Mouse (Mus musculus) liver, embryonic 13.5 days (tissue): ENCODE data around the gene Efcab6. TPM values are rescaled to one million over a fixed set of nuclear protein-coding genes. Genes with fewer than 3 reads are reported as not detected.

Experiments
- ATAC-seq: fragments of 200-750 bp; cut with Nextera tagmentation; 2 replicates; pipeline ENCODE4 v1.8.0; 2017; ENCODE audit warnings: low read depth, mild to moderate bottlenecking, moderate number of reproducible peaks, moderate library complexity
- DNase-seq: peaks from one replicate; pipeline ENCODE4 v3.0.0; 2022
- H3K27ac ChIP-seq: fragments of 300-500 bp; sonication (generic); 2 replicates; pipeline ENCODE4 v1.5.1; 2015; ENCODE audit warnings: moderate library complexity, mild to moderate bottlenecking, inconsistent platforms
- H3K27me3 ChIP-seq: fragments of 300-500 bp; sonication (generic); 2 replicates; pipeline ENCODE4 v1.6.1; 2015; ENCODE audit warnings: mild to moderate bottlenecking, inconsistent platforms
- H3K36me3 ChIP-seq: fragments of 300-500 bp; sonication (generic); 2 replicates; pipeline ENCODE4 v1.6.1; 2015; ENCODE audit warnings: mild to moderate bottlenecking, inconsistent platforms
- H3K4me1 ChIP-seq: fragments of 300-500 bp; sonication (generic); replicated peaks from 2 replicates; pipeline ENCODE4 v1.6.1; 2015; ENCODE audit warnings: inconsistent platforms
- H3K4me2 ChIP-seq: fragments of 300-500 bp; sonication (generic); 2 replicates; pipeline ENCODE4 v1.6.1; 2015; ENCODE audit warnings: inconsistent platforms, mild to moderate bottlenecking, moderate library complexity
- H3K4me3 ChIP-seq: fragments of 300-500 bp; sonication (generic); replicated peaks from 2 replicates; pipeline ENCODE4 v1.5.1; 2015; ENCODE audit warnings: mild to moderate bottlenecking, inconsistent platforms
- H3K9ac ChIP-seq: fragments of 300-500 bp; sonication (generic); 2 replicates; pipeline ENCODE4 v1.6.1; 2015; ENCODE audit warnings: mild to moderate bottlenecking, inconsistent platforms
- H3K9me3 ChIP-seq: fragments of 300-500 bp; sonication (generic); replicated peaks from 2 replicates; pipeline ENCODE4 v1.6.1; 2016; ENCODE audit warnings: inconsistent platforms
- WGBS: fragments of 180-500 bp; shearing (Covaris S2); methylation state at CpG from one replicate; pipeline ENCODE4 v1.1.7; 2015; ENCODE audit not compliant: insufficient replicate concordance; 5-methylcytosine and 5-hydroxymethylcytosine counted together
- polyA plus RNA-seq: library from polyadenylated mRNA; unstranded; fragments of >200 nt; fragmentation: Nextera tagmentation; extraction: Ambion mirVana; gene quantifications from 2 replicates; pipeline ENCODE4 v1.2.1, GENCODE M21; 2015

The Efcab6 gene
- polyA plus RNA-seq, 1 experiment from 2014 or later = not detected

DNA sequence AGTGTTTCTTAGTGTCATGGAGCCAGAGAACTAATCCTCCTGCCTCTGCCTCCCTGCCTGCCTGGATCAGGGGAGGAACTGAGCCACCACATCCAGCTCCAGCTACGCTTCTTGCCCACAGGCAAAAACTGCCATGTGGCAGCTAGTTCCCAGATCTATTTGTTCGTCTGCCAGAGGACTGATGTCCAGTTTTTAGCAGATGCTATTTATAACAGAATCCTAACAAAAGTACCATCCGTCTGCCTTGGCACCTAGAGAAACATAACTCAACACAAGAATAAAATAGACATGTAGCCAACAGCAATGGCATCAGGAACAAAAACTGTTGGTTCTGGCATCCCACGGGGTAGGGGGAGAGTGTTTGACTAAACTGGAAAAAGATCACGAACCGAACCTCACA, 6.3 kb downstream of the Efcab6 start:
- Histone ChIP-seq H3K36me3 (no peaks in the 10 kb centered on the region), H3K4me1 (no peaks in the 10 kb centered on the region), H3K9me3 (no peaks in the 10 kb centered on the region), H3K27ac (no peak overlapping the region), H3K9ac (no peak overlapping the region), H3K4me3 (no peak overlapping the region), H3K4me2 (no peak overlapping the region), H3K27me3 (no peaks in the 10 kb centered on the region)
- 59% methylated on average over 6 of the region's 6 CpGs for WGBS
- ATAC-seq = no peak
- DNase-seq = no peak

DNA sequence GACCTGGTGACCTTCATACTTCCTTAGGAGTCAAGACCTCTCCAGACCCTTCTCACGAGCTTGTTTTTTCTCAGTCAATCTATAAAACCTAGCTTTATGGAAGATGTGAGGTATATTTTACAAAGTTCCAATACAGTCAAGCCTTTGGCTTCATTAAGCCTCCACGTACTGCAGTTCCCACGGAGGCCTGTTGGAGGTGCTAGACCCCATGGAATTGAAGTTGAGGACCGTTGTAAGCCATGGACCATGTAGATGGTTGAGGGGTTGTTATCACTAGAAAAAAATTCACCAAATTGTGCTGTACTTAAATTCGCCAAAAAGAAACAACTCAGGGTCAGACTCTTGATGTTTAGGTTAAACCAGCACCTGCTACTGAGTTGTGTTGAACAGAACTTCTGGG, 9.1 kb downstream of the Efcab6 start:
- Histone ChIP-seq H3K36me3 (no peaks in the 10 kb centered on the region), H3K27ac (no peak overlapping the region), H3K9me3 (no peaks in the 10 kb centered on the region), H3K27me3 (no peaks in the 10 kb centered on the region), H3K4me3 (no peak overlapping the region), H3K4me2 (no peak overlapping the region), H3K4me1 (no peaks in the 10 kb centered on the region), H3K9ac (no peak overlapping the region)
- WGBS = 51% methylated on average over 5 of the region's 5 CpGs
- DNase-seq = no peak
- ATAC-seq = no peak

DNA sequence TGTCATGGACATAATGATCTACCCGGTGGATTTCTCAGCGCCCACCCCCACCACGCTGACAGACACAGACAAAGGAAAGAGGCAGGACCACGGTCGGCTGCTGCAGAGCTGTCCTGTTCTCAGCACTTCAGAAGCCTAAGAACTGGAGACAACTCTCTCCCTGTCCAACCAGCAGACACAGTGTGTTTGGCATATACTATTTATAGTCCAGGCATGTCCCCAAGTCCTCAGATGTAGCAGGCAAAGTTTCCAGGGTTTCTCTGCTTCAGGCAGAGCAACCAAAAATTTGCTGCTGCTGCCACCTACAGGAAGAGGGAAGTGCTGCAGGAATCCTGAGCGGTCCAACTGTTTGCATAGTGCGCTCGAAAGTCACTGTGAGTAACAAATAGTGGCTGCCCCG, 11.3 kb downstream of the Efcab6 start:
- no peak overlapping the region for H3K9ac ChIP-seq
- 40% methylated on average over 9 of the region's 9 CpGs for WGBS
- H3K36me3 ChIP-seq = no peaks in the 10 kb centered on the region
- H3K27ac ChIP-seq = no peak overlapping the region
- no peaks in the 10 kb centered on the region for H3K27me3 ChIP-seq
- H3K4me2 ChIP-seq = no peak overlapping the region
- no peaks in the 10 kb centered on the region for H3K9me3 ChIP-seq
- H3K4me3 ChIP-seq = no peak overlapping the region
- ATAC-seq (no peak), DNase-seq (peak; percentile 9)
- H3K4me1 ChIP-seq = no peaks in the 10 kb centered on the region

- no peak for DNase-seq
- Histone ChIP-seq H3K27ac (no peak overlapping the region), H3K4me3 (no peak overlapping the region), H3K27me3 (no peaks in the 10 kb centered on the region), H3K36me3 (no peaks in the 10 kb centered on the region), H3K4me2 (no peak overlapping the region), H3K9me3 (no peaks in the 10 kb centered on the region), H3K9ac (no peak overlapping the region), H3K4me1 (no peaks in the 10 kb centered on the region)
- WGBS = 73% methylated on average over 4 of the region's 4 CpGs
- no peak for ATAC-seq
Measured at GRCm38 (mm10) chr15:84053240-84053639, 11.9 kb downstream of the Efcab6 start.

DNA sequence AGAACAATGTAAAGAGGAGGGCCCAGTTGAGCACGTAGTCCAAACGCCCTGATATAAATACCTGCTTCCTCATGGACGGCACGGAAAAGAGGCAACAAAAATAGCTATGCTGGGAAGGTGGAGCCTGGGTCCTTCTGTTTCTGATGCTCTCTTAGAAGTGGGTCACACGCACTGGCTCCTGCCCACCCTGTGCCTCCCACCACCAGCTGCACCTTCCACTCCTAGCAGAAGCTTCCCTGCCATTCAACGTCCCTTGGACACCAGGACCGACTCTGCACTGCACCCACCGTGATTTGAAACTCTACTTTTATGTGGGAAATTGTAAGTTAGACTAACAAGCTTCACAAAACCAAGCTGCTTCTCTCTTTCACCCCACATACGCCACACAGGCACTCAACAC, 12.8 kb downstream of the Efcab6 start:
- Histone ChIP-seq H3K27me3 (no peaks in the 10 kb centered on the region), H3K36me3 (no peaks in the 10 kb centered on the region), H3K9me3 (no peaks in the 10 kb centered on the region), H3K4me1 (no peaks in the 10 kb centered on the region), H3K4me3 (no peak overlapping the region), H3K27ac (no peak overlapping the region), H3K9ac (no peak overlapping the region), H3K4me2 (no peak overlapping the region)
- no peak for DNase-seq
- WGBS = 68% methylated on average over 9 of the region's 9 CpGs
- ATAC-seq = no peak

GRCm38 (mm10) chr15:84049570-84049969, 15.6 kb downstream of the Efcab6 start:
- ATAC-seq (no peak), DNase-seq (no peak)
- no peak overlapping the region for H3K4me3 ChIP-seq
- H3K36me3 ChIP-seq = no peaks in the 10 kb centered on the region
- no peak overlapping the region for H3K27ac ChIP-seq
- H3K4me2 ChIP-seq = no peak overlapping the region
- H3K4me1 ChIP-seq = no peaks in the 10 kb centered on the region
- peaks cover 4% of the 10 kb centered on the region for H3K9me3 ChIP-seq
- no peak overlapping the region for H3K9ac ChIP-seq
- 64% methylated on average over 7 of the region's 7 CpGs for WGBS
- no peaks in the 10 kb centered on the region for H3K27me3 ChIP-seq

DNA sequence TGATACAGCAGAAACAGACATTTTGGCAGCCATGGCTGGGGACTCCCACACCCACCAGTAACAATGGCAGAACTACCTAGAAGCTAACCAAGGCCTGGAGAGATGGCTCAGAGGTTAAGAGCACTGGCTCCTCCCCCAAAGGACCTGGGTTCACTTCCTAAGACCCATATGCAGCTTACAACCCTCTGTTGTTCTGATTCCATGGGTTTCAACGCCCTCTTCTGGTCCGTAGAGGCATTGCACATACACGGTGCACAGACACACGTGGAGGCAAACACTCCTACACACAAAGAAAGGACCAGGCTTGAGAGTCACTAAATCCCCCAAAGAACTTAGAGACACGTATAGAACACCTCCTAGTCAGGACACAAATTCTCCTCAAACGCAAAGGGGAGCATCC, 19.6 kb downstream of the Efcab6 start:
- Histone ChIP-seq H3K4me1 (no peaks in the 10 kb centered on the region), H3K4me3 (no peak overlapping the region), H3K27ac (no peak overlapping the region), H3K36me3 (no peaks in the 10 kb centered on the region), H3K9me3 (peaks cover 6% of the 10 kb centered on the region), H3K27me3 (no peaks in the 10 kb centered on the region), H3K9ac (no peak overlapping the region), H3K4me2 (no peak overlapping the region)
- ATAC-seq (no peak), DNase-seq (no peak)
- 63% methylated on average over 6 of the region's 6 CpGs for WGBS

- 70% methylated on average over 5 of the region's 5 CpGs for WGBS
- ATAC-seq = no peak
Measured at GRCm38 (mm10) chr15:84037067-84037466, 28.1 kb downstream of the Efcab6 start.

DNA sequence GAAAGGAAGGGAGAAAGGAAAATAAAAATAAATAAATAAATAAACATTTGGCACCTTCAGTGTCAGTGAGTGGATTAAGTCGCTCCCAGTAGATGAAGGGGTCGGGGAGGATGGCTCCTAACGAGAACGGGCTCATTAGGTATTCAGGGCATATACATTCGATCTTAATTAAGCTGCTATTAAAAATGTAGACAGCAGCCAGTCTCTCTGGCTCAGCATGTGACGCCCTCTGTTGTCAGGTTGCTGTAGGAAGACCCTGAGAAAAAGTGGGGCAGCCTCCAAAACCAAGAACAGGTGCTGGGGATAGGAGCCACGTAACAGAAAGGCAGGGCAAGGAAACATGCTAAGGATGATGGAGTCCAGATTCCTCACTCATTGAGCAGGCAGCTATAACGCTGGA, 39.5 kb downstream of the Efcab6 start:
- no peaks in the 10 kb centered on the region for H3K4me1 ChIP-seq
- H3K27ac ChIP-seq = no peak overlapping the region
- H3K9me3 ChIP-seq = no peaks in the 10 kb centered on the region
- no peak overlapping the region for H3K4me3 ChIP-seq
- no peaks in the 10 kb centered on the region for H3K36me3 ChIP-seq
- no peak overlapping the region for H3K9ac ChIP-seq
- WGBS = 54% methylated on average over 8 of the region's 8 CpGs
- DNase-seq = no peak
- no peak for ATAC-seq
- no peaks in the 10 kb centered on the region for H3K27me3 ChIP-seq
- no peak overlapping the region for H3K4me2 ChIP-seq

More at GRCm38 (mm10) chr15:84037067-84037466, 28.1 kb downstream of the Efcab6 start:
- no peak for DNase-seq
- H3K4me3 ChIP-seq = no peak overlapping the region
- H3K4me1 ChIP-seq = no peaks in the 10 kb centered on the region
- H3K9ac ChIP-seq = no peak overlapping the region
- H3K27ac ChIP-seq = no peak overlapping the region
- H3K36me3 ChIP-seq = no peaks in the 10 kb centered on the region
- no peak overlapping the region for H3K4me2 ChIP-seq
- H3K9me3 ChIP-seq = no peaks in the 10 kb centered on the region
- H3K27me3 ChIP-seq = no peaks in the 10 kb centered on the region

DNA sequence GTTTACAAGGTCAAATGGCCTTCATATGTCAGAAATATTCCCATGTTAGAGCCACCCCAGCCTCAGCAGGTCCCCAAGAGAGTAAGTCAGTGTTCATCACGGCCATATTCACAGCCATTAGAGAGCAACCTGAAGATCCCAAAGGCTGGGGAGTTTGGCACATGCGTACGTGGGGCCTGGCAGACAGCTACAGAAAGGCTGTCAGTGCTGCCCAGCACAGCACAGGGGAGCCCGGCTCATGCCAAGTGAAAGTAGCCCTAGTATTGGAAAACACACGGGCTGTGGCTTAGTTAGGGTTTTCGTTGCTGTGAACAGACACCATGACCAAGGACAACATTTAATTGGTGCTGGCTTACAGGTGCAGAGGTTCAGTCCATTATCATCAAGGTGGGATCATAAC, 40.3 kb downstream of the Efcab6 start:
- DNase-seq = no peak
- no peak overlapping the region for H3K27ac ChIP-seq
- H3K36me3 ChIP-seq = no peaks in the 10 kb centered on the region
- no peak for ATAC-seq
- H3K9ac ChIP-seq = no peak overlapping the region
- H3K4me1 ChIP-seq = no peaks in the 10 kb centered on the region
- WGBS = 52% methylated on average over 6 of the region's 6 CpGs
- no peaks in the 10 kb centered on the region for H3K27me3 ChIP-seq
- no peak overlapping the region for H3K4me2 ChIP-seq
- no peaks in the 10 kb centered on the region for H3K9me3 ChIP-seq
- H3K4me3 ChIP-seq = no peak overlapping the region

DNA sequence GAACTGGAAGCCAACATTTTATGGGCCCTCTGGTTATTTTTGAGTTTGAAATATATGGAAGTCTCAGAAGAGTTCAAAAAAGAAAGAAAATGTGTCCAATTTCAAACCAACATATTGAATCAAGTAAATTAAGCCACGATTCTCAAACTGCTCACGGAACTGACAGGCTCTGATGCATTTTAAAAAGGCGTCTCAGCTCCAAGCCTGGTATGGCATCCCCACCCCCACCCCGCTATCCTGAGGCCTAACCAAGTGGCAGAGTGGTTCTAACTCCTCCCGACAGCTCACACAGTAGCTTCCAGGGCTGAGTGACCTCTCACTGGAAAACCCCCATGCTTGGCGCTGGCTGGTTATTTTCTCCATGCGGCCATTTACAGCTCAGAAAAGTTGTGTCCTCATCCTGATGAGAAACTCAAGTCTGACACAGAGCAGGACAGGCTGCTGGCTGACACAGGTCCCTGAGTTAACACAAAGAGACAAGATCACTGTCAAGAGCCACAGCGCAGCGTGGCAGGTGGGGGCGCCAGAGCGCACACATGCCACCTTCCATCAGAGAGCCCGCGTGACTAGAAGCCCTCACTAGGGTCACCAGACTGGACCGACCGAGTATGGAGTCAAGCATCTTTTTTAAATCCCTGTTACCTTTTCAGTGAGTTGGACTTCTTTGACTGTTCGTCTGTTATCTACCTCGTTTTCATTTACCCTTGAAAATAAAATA, 55.7 kb downstream of the Efcab6 start:
- H3K4me1 ChIP-seq = no peaks in the 10 kb centered on the region
- H3K4me3 ChIP-seq = no peak overlapping the region
- H3K27me3 ChIP-seq = no peaks in the 10 kb centered on the region
- ATAC-seq = no peak
- no peaks in the 10 kb centered on the region for H3K36me3 ChIP-seq
- no peak overlapping the region for H3K9ac ChIP-seq
- 48% methylated on average over 17 of the region's 17 CpGs for WGBS
- no peak overlapping the region for H3K27ac ChIP-seq
- no peak for DNase-seq
- H3K9me3 ChIP-seq = no peaks in the 10 kb centered on the region
- H3K4me2 ChIP-seq = no peak overlapping the region

DNA sequence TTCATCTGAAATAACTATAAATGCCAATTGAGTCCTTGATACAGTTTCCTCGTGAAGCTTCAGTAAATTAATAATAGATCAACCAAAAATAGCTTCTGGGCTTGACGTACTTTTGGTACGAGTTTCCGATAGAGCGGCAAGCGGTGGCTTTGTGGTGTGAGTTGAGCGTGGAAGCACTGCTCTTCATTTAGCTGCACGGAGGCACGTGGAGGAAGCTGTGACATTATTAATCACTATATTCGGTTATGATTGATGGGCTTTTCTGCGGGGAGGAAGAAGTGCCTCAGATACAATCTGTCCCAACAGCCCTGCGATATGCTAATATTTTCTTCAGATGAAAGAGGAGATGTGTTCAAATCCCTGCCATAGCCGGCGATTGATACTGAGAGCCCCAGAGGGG, 60.9 kb downstream of the Efcab6 start:
- no peak overlapping the region for H3K4me2 ChIP-seq
- no peak overlapping the region for H3K9ac ChIP-seq
- 75% methylated on average over 14 of the region's 14 CpGs for WGBS
- H3K27ac ChIP-seq = no peak overlapping the region
- no peak for DNase-seq
- H3K36me3 ChIP-seq = no peaks in the 10 kb centered on the region
- no peaks in the 10 kb centered on the region for H3K9me3 ChIP-seq
- H3K27me3 ChIP-seq = no peaks in the 10 kb centered on the region
- no peaks in the 10 kb centered on the region for H3K4me1 ChIP-seq
- no peak overlapping the region for H3K4me3 ChIP-seq
- no peak for ATAC-seq
